Mouse (Mus musculus): ENCODE results near the gene Tbc1d7.
A peak's percentile ranks its signal among the peaks of the same experiment; 100 is the strongest.

Gene Tbc1d7

DNA sequence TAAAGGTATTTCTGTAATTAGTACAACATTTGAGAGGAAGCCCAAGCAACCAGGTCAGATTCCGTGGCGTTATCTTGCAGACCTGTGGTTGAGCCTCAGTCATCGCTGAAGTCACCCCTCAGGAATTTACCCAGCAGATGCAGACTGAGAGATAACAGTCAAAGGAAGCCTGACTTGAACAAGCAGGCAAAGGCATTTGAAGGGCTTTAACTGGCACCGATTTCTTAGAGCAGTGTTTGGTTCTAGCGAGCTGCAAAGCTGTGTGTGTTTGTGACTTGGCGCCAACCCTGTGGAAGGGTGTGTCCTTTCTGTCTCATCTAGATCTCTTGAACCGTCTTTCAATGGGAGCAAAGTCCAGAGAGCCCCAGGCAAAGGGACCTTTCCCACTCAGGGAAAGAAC, 22.0 kb upstream of the Tbc1d7 start:
- DNase-seq (ENCODE audit: low read depth), result no peak

DNA sequence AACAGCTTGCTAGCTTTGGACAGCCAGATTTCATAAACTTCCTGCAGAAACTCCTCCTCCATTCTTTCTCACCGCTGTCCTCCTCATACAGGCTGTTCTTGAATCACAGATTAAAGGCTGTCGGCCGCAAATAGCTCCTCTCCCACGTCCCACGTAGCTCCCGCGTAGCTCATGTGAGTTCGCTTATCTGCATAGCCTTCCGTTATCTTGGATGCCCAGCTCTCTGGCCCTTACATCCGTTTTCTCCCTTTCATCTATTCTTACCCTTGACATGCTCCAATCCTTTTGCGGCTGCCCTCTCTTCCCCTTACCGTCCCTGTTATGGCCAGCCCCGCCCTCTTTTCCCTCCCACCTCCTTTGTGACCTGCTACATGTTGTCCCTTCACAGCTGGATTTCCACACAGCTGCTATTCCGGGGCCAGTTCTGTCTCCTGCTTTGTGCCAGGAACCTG, 20.5 kb upstream of the Tbc1d7 start:
- peak; percentile 49 for DNase-seq (ENCODE audit: low read depth)

DNA sequence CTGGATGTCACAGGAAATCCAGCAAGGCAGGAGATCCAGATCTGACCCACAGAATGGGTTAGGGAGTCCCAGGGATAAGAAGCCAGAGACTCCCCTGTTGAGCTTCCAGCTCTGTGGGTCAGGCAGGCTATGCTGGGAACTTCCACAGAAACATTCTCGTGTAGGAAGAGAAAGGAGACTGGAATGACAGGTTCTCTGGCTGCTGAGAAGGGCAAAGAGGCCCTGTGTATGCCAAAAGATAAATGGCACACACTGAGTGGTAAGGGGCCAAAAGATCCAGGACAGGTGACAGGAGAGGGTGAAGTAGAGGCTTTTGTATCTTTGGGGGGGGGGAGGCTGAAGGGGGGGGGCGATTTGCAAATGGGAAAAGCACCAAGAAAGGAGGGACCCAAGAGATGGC, 20.0 kb upstream of the Tbc1d7 start:
- DNase-seq (ENCODE audit: low read depth), result no peak

DNA sequence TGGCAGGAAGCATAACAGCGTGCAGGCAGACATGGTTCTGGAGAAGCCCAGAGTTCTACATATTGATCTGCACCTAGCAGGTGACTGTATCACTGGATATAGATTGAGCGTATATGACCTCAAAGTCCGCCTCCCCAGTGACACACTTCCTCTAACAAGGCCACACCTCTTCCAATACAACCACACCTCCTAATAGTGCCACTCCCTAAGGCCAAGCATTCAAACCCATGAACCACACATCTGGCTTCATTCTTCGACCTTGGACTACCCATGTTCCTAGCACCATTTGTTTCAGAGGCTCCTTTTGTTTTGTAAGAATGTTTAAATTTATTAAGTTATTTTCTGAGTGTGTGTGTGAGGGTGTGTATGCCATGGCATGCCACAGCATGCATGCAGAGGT, 16.4 kb upstream of the Tbc1d7 start:
- DNase-seq (ENCODE audit: low read depth), result no peak

DNA sequence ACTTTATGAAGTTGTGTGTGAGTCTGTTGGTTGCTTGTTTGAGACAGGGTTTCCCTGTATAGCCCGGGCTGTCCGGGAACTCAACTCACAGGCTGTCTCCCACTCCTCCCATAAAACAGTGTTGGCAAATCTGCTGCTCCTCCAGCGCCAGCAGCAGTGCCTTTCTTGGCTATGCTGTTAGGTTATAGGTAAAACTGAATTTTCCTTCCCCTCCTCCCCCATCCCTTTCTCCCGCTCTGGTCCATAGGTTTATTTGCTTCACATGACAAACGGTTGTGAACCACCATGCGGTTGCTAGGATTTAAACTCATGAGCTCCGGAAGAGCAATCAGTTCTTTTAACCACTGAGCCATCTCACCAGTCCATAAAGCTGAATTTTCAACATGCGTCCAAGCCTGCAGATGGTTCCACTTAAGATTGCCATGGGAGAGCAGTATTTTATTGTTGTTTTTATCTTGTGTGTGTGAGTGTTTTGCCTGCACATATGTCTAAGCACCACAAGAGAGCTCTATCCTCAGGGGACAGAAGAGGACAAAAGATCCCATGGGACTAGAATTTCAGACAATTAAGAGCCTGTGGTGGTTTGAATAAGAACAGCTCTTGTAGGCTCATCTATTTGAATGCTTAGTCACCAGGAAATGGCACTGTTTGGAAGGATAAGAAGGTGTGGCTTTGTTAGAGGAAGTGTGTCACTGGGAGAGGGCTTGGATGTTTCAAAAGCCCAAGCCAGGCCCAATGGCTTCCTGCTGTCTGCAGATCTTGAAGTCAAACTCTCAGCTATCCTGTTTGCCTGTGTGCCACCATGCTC, 12.2 kb upstream of the Tbc1d7 start:
- no peak for DNase-seq (ENCODE audit: low read depth)

DNA sequence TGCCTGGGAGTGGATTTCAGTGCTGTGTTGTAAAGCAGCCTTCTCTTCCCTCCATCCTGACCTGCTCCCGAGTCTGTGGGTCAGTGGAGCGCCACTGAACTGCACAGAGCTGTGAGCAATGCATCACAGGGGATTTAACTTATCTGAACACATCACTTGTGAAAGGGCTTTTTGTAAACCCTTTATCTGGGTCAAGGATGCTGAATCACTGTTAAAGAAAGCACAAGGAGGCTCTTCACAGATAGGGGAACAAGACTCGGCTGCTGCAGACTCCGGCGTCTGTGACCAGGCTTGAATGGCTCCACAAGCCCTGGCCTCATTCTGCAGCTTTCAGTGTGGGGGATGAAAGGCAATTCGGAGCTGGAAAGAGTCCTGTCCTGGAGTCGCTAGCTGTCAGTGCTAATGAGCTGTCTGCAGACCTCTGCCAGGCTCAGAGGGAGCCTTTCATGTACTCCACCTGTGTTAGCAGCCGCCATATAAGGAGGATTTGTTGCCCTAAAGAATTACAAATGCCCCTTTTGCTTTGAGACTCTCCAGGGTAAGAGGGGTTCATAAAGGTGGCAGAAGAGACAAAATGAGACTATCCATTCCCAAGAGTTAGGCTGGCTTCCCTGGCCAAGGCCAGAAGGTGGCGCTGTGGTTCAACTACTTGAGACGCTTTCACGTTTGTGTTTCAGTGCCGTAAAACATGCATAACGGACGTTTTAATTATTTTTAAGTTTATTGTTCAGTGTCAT, 11.3 kb upstream of the Tbc1d7 start:
- DNase-seq (ENCODE audit: low read depth), result peak; percentile 90

DNA sequence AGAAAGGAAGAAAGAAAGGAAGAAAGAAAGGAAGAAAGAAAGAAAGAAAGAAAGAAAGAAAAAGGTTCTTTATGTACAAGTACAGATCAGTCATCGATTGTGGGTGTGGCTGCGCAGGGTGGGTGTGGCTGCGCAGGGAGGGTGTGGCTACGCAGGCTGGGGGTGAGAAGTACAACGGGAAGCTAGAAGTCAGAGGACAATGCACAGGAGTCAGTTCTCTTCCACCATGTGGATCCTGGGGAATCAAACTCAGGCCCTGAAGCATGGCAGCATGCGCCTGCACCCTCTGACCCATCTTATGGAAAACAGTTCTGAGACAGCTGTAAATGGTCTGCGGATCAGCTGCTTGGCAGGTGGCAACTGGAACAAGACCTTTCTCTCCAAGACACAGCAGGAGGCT, 9.8 kb upstream of the Tbc1d7 start:
- no peak for DNase-seq (ENCODE audit: low read depth)

DNA sequence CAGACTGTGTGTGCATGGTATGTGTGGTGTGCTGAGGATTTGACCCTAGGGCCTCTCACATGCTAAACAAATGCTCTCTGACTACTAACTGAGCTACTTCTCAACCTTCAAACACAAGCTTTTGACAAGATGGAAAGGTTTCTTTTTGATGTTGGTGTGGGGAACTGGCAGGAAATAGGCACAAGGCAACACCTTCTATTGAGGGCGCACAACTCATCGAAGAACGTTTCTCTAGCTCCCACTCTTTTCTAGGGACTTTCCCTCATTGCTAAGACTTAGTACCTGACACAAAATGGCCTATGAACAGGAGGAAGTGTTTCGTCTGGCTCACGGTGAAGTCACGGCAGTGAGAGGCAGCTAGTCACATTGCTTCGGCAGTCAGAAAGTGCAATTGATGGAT, 6.0 kb upstream of the Tbc1d7 start:
- peak; percentile 85 for DNase-seq (ENCODE audit: low read depth)

DNA sequence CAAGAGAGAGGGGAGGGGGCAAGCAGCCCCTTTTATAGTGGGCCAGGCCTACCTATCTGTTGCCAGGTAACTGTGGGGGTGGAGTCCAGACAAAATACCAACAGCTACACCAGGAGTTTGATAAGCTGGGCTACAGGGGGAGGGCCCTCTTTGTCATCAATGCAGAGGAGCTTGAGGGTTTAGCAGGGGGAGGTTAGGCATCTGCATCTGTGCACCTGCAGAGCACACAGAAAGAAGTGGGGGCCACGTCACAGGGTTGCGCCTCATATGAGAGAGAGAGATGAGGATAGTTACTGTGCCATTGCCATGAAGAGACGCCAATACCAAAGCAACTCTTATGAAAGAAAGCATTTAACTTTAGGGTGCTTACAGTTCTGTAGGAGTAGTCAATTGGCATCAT, 5.4 kb upstream of the Tbc1d7 start:
- DNase-seq (ENCODE audit: low read depth), result no peak

DNA sequence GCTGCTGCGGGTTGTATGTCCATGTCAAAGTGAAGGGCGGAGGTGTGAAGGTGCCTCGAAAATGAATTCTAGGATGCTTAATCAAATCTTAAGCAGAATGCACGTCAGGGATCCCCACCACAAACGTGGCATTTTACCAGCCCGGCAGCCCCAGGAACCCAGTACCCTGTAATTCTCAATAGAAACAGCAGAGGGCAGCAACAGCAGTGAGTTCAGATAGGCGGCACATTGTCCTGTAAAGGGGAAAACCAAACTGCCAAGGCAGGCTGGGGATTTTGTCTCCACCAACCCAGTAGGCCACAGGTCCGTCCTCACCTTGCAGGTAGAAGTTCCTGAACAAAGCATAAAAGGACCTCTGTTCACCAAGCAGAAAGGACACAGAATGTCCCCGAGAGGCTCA, 2.0 kb upstream of the Tbc1d7 start:
- DNase-seq (ENCODE audit: low read depth), result peak; percentile 92

DNA sequence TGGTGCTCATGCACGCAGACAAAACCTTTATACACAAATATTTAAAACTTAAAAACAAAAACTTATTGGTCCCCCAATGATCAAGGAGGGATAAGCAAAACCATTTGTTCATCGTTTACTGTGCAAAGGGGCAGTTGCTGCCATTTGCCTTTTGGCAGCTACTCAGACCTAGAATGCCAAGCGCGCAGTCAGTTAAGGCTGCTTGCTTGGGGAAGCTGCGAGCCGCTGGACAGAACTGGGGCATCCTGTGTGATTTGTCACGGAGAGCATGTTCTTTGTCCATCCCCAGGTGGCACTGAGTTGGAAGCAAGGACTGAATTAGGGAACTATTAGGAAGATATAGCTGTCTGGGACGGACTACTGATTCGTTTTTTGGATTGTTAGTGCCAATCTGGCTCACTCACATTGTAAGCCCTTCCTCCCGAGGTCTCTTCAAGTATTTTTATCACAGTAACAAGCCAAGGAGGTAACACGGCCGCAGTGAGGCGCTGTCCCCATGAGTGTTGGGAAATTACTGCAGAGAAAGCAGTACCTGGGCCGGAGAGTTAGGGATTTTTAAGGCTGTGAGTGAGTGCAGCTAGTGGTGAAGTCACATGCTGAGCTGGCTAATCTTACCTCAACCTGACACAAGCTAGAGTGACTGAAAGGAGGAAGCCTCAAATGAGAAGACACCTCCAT, 874 bp upstream of the Tbc1d7 start:
- DNase-seq (ENCODE audit: low read depth), result peak; percentile 36

DNA sequence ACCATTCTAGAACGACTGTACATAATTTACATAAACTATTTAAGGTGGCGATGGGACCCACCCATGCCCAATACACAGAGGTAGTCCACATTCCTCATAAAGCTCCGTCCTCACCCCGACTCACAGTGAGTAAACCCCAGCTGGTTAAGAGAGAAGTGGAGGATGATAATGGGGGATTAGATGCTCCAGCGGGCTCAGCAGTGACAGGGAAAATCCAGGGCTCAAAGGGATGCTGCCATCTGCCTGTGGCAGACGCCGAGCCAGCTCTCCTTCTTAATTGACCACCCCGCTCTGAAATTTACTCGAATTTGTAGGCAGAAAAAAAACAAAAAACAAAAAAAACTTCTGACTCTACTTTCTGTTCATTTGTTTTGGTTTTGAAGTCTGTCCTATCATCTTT, 3.6 kb downstream of the Tbc1d7 start:
- no peak for DNase-seq (ENCODE audit: low read depth)

DNA sequence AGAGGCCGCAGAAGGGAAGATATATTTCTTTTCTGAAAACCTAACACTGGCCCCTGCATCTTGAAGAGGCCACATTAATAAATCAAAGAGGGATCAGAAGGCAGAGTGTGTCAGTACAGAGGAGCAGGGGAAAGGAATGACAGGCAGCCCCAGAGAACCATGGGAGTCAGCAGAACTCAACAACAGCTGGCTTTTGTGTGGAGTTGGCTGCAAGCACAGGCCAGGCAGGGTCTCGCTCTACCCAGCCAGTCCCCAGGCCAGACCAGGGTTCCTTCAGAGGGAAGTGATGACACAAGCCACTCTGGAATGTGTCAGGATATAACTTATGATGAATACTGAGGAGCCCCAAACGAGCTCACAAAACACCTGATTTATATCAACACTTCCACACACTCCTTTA, 11.9 kb downstream of the Tbc1d7 start:
- no peak for DNase-seq (ENCODE audit: low read depth)

DNA sequence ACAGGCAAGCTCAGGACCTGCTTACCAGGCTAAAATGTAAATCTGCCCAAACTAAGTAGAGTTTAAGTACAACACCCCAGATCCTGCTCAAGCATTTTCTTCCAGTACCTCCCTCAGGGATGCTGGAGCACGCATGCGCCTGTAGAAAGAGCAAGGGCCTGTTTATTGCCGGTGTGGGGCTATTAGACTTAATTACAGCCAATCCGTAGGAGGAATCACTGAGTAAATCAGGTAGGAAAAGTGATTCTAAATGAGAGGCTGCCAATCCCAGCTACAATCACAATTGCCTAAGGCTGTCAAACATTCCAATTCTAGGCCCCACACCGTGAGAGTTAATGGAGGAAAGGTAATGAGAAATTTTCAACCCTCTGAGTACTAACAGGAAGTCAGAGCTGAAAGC, 13.0 kb downstream of the Tbc1d7 start:
- DNase-seq (ENCODE audit: low read depth), result no peak

DNA sequence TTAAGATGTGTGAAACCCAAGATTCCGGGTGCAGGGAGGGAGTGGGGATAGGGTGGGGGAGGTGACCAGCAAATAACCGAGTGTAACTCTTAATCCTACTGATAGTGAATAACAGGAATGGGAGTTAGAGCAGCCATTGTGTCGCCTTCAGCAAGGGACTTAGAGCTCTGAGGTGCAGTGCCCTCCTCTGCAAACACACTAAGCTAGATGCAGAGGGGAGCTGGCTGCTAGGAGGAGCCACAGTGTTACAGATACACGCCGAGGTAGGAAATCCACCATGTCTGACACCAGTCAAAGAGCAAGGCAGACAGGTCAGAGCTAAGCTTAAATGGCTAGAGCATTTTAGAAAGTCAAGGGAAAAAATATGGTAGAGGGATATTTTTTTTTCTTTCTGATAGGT, 13.9 kb downstream of the Tbc1d7 start:
- DNase-seq (ENCODE audit: low read depth), result no peak

DNA sequence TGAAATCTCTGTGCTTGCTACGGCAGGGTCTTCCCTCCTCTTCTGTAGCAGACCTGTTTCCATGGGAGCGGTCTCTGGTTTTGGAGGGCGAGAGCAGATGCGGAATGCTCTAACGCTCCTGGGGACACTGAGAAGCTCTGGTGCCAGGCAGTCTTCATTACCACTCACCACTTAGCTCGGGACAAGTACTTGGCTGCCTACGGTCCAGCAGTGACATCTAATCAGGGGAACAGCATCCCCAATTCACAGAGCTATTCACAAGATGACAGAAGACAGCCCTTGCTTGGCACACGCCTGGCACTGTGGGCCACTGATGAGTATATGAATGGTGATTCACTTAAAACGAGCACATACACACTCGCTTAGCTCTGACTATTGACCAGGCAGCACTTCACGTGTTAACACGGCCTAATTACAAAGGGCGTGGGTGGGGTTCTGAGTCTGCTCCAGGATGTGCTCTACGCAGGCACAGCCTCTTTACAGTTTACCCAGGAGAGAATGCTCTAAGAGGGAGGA, 19.2 kb downstream of the Tbc1d7 start:
- DNase-seq (ENCODE audit: low read depth), result no peak

DNA sequence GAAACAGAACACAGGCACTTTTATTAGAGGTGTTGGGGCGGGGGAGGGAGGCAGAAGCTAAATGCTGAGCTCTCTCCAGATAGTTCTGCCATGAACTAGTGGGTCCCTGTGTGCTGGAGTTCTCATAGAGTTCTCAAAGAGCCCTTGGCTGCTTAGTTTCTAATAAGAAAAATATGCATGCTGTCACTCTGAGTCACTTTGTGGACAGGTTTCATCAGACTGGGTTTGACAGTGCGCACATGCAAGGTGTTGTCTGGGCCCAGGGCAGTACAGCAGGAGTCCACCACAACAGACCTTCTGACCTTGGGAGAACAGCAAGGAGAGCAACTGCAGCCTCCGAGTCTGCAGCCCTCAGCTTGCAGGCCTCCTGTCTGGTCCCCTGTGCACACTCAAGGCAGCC, 21.6 kb downstream of the Tbc1d7 start:
- DNase-seq (ENCODE audit: low read depth), result no peak

DNA sequence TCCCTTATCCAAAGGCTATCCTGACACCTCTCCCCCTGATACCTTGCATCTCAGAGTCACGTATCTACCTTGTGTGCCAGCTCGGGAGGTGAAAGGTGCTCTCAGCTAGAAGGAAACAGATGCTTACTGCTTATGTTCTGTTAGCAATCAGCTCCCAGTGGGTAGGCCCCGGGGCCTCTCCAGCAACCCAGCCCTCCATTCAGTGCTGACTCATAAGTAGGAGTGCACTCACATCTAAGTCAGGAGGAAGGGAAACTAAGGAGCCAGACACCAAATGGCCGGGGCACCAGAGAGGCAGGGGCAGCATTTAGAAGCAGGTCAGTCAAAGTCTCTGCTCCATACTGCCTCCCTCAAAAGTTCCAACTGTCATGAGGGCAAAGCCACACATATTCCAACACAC, 22.6 kb downstream of the Tbc1d7 start:
- no peak for DNase-seq (ENCODE audit: low read depth)

DNA sequence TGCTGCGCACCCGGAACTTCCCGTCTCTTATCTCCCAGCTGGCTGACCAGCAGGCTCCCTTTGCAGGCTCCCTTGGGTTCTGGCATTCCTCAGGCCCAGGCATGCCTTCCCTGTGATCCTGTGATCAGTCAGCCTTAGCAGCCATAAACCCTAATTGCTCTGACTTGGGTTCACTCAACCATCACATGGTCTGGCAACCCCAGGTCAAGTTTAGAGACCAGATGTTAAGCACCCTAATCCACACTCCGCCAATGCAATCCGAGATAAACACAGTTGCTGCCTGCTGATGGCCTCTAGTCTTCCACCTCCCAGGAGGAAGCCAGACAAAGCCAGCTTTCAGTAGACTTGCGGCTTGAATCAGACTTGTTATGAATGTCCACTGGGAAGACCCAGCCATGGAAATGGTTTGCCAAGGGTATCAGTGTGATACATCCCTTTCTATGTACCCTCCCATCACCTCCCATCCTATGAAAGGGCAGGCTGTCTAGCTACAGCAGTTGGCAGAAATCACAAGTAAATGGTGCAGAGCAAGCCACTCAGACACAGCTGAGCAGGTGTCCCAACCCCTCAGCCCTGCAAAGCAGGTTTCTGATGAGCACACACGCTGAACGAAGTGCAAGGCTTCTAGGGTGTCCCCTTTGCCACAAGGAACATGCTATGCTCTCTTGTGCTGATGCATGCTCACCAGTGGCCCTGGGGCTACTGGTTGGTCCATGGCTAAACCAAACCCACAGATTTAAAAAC, 24.6 kb downstream of the Tbc1d7 start:
- DNase-seq (ENCODE audit: low read depth), result no peak

DNA sequence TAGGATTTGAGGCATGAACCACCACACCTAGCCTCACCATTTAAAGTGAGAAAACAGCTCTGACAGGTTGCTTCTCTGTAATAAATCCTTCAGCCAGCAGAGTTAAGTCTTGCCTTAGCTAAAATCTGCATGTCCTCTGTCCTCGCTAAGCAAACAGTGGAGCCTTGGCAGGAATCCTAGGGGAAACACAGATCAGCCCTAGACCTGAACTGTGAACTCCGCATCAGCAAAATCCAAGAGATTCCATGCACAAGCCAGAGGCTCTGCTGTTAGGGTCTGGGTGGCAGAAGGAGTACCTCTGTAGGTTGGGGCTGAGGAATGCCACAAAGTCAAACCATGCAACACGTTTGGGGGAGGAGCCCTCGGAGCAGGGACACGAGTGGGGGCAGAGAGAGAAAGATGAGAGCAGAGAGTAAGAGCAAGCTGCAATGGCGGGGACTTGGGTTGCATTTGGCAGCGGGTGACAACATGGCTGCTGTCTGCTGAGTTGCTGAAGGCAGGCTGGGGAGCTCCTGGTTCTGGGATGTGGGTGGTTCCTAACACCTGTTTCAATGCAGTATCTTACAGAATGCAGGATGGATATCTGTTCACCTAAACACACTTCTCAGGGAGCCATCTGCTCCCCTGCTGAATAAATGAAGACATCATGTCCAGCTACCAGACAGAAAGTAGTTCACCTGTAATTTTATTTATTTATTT, 26.4 kb downstream of the Tbc1d7 start:
- no peak for DNase-seq (ENCODE audit: low read depth)

DNA sequence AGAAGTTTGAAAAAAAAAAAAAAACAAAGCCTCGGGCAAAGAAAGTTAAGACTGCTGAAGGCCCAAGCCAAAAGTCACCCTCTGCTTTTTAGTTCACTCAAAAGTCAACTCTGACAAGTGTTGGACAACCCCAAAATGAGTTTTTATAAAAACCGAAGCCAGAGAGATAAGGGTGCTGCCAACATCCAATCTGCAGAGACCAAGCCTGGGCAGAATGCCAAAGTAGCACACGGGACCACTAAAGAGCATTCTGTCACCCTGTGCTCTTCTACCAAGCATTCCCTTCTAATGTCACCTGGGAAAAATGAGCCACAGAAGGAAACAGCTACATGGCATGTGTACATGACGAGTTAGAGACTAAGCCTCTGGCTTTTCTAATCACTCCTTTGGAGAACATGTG, 36.8 kb downstream of the Tbc1d7 start:
- no peak for DNase-seq (ENCODE audit: low read depth)

DNA sequence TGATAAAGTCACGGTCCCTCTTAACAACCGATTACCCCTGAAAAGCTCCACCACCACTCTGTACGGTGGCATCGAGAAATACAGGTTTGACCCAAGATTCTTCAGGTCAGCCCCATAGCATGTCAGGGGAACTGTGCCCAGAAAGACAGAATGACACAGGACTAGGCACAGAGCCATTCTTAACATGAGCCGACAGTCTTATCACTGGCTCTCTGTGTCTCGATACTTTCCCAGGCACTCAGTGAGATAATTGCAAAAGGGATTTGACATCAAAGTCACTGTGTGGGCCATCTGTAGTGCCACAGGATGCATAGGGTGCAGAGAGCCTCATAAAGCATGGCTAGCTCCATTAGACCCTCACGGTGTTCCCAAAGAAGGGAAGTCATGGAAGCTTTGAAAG, 37.9 kb downstream of the Tbc1d7 start:
- no peak for DNase-seq (ENCODE audit: low read depth)
